Mouse (Mus musculus) heart, adult 2 months (tissue): Measurements from ENCODE around the gene Tbc1d22a. TPM values are rescaled to one million over a fixed set of nuclear protein-coding genes. Genes with fewer than 3 reads are reported as not detected.

Experiments used
- DNase-seq, 2 experiments: peaks; one replicate each; pipeline ENCODE4 v3.0.0; 2021
- H3K27ac ChIP-seq: fragments of 200-600 bp; 2 replicates; pipeline ENCODE4 v1.8.1; 2022
- H3K27me3 ChIP-seq: fragments of 200-500 bp; 2 replicates; pipeline ENCODE4 v1.6.1; 2012; ENCODE audit warnings: mild to moderate bottlenecking, low read length, inconsistent platforms, mixed read lengths; ENCODE audit not compliant: control insufficient read depth, insufficient read depth
- H3K36me3 ChIP-seq: fragments of 200-500 bp; 2 replicates; pipeline ENCODE4 v1.6.1; 2012; ENCODE audit warnings: low read length, inconsistent platforms; ENCODE audit not compliant: control insufficient read depth, insufficient read depth
- H3K4me1 ChIP-seq: fragments of 200-500 bp; 2 replicates; pipeline ENCODE4 v1.6.1; 2011; ENCODE audit warnings: low read length; ENCODE audit not compliant: control insufficient read depth, insufficient read depth
- H3K4me3 ChIP-seq: fragments of 200-600 bp; 2 replicates; pipeline ENCODE4 v1.8.1; 2022
- H3K79me2 ChIP-seq: fragments of 200-500 bp; replicated peaks from 2 replicates; pipeline ENCODE4 v1.6.1; 2012; ENCODE audit warnings: mild to moderate bottlenecking, inconsistent platforms, low read length, moderate library complexity, mixed read lengths; ENCODE audit not compliant: control insufficient read depth, insufficient read depth
- H3K9ac ChIP-seq: fragments of 200-500 bp; 2 replicates; pipeline ENCODE4 v1.6.1; 2012; ENCODE audit warnings: low read depth, mild to moderate bottlenecking, control low read depth, inconsistent platforms, low read length, mixed read lengths
- CTCF ChIP-seq: fragments of 200-600 bp; IDR thresholded peaks from 2 replicates; pipeline ENCODE4 v1.8.1; 2022; ENCODE audit warnings: antibody characterized with exemption, mild to moderate bottlenecking, moderate library complexity
- EP300 ChIP-seq: fragments of 200-500 bp; IDR thresholded peaks from 2 replicates; pipeline ENCODE4 v1.6.1; 2011; ENCODE audit warnings: low read depth, low read length, control low read depth; ENCODE audit not compliant: insufficient read depth
- POLR2A ChIP-seq: fragments of 200-500 bp; IDR thresholded peaks from 2 replicates; pipeline ENCODE4 v1.6.1; 2011; ENCODE audit warnings: mild to moderate bottlenecking, low read depth, low read length, control low read depth; ENCODE audit not compliant: insufficient read depth
- WGBS: fragments of 180-500 bp; shearing (Covaris S2); methylation state at CpG from one replicate; pipeline ENCODE4 v1.1.7; 2018; 5-methylcytosine and 5-hydroxymethylcytosine counted together
- intact Hi-C: fragments of 180-260 bp; cut with DNase I; formaldehyde crosslinking; loops from one replicate; pipeline ENCODE4 v1.15.1; 2025
- polyA plus RNA-seq: library from polyadenylated mRNA; depleted of rRNA; stranded (reverse); fragments of >200 nt; gene quantifications from 2 replicates; pipeline ENCODE4 v1.2.3, GENCODE M21; 2012
- total RNA-seq, 2 experiments: library from RNA; stranded (reverse); gene quantifications; 2 replicates each; pipeline ENCODE4 v1.2.3; 2021

Gene Tbc1d22a
- total and polyA plus RNA-seq, 3 experiments, result 21.8 to 25.6 (median 23.2) TPM

DNA sequence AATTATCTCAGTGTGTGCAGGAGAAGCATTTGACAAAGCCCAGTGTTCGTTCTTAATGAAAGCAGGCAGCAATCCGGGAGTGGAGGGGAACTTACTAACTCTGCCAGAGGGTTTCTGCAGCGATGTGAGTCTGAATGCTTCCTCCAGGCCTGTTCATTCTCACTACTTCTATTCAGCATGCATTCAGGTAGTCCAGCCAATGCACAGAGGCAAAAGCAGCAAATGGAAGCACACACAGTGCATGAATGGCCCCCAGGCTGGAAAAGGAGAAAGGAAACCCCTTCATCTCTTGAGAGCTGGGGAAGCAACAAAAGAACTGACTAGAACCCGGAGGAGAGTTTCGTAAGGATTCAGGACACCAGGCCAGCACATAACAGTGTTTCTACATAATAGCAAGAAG, 169.0 kb downstream of the Tbc1d22a start:
- Histone ChIP-seq H3K79me2 (no peaks in the 10 kb centered on the region), H3K4me3 (no peak overlapping the region), H3K9ac (no peak overlapping the region), H3K4me1 (no peaks in the 10 kb centered on the region), H3K36me3 (no peaks in the 10 kb centered on the region), H3K27ac (no peak overlapping the region), H3K27me3 (no peaks in the 10 kb centered on the region)
- intact Hi-C loops, result no loop called here
- 88% methylated on average over 5 of the region's 5 CpGs for WGBS
- no peak for DNase-seq
- TF ChIP-seq POLR2A (no peak), CTCF (no peak), EP300 (no peak)

DNA sequence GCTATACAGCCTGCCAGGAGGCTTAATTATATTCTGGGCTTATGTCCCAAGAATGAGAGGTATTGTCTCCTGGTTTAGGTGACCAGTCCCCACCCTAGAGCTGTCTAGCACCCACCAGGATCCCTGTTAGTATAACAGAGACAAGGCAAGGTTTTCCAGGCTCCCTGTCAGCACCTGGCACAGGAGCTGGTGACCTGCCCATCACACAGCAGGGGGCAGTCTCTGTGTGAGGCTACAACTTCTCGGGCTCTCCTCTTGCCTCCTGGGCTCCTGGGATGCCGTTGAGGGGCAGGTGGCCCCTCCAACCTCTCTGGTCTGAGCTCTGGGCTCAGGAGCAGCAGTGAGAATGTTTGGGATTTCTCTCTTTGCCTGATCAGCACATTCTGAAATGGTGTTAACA, 171.2 kb downstream of the Tbc1d22a start:
- no peaks in the 10 kb centered on the region for H3K4me1 ChIP-seq
- no peak overlapping the region for H3K9ac ChIP-seq
- 58% methylated on average over 2 of the region's 2 CpGs for WGBS
- intact Hi-C loops, result no loop called here
- no peaks in the 10 kb centered on the region for H3K79me2 ChIP-seq
- H3K27me3 ChIP-seq, result no peaks in the 10 kb centered on the region
- H3K27ac ChIP-seq, result no peak overlapping the region
- DNase-seq, result no peak
- no peaks in the 10 kb centered on the region for H3K36me3 ChIP-seq
- H3K4me3 ChIP-seq, result no peak overlapping the region
- no peak for TF ChIP-seq EP300
- no peak for TF ChIP-seq CTCF
- no peak for TF ChIP-seq POLR2A

GRCm38 (mm10) chr15:86386325-86386724, 172.1 kb downstream of the Tbc1d22a start:
- Histone ChIP-seq H3K79me2 (no peaks in the 10 kb centered on the region), H3K36me3 (no peaks in the 10 kb centered on the region), H3K27ac (no peak overlapping the region), H3K4me1 (no peaks in the 10 kb centered on the region), H3K4me3 (no peak overlapping the region), H3K9ac (no peak overlapping the region), H3K27me3 (no peaks in the 10 kb centered on the region)
- no peak for TF ChIP-seq EP300
- no peak for TF ChIP-seq POLR2A
- no peak for TF ChIP-seq CTCF
- intact Hi-C loops, result no loop called here
- 82% methylated on average over 8 of the region's 8 CpGs for whole genome bisulfite sequencing
- no peak for DNase-seq

- TF ChIP-seq POLR2A, result no peak
- no peak for TF ChIP-seq EP300
- no peak for TF ChIP-seq CTCF
- no peaks in the 10 kb centered on the region for H3K27me3 ChIP-seq
- H3K79me2 ChIP-seq, result no peaks in the 10 kb centered on the region
- intact Hi-C loops, result no loop called here
- no peaks in the 10 kb centered on the region for H3K36me3 ChIP-seq
- H3K9ac ChIP-seq, result no peak overlapping the region
- no peak overlapping the region for H3K27ac ChIP-seq
- WGBS, result 86% methylated on average over 3 of the region's 3 CpGs
- DNase-seq, result no peak
- H3K4me3 ChIP-seq, result no peak overlapping the region
- no peaks in the 10 kb centered on the region for H3K4me1 ChIP-seq
Measured at GRCm38 (mm10) chr15:86388597-86388996, 174.3 kb downstream of the Tbc1d22a start.

DNA sequence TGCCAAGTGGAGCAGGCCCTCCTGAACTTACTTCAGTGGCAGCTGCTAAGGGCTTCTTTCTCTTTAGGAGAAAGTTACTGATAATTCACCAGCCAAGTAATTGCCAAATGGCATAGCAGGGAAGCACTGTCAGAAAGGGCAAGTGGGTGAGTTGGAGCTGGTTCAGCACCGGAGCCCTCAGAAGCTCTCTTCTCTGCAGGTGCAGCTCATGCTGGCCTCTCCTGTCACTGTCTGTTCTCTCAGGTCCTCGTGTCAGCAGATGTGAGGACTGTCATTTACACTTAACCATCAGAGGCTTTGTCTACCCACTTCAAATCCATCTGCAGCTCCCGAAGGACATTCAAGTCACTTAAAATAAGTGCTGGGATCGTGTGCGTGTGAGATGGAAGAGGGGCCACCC, 190.6 kb downstream of the Tbc1d22a start:
- WGBS, result 64% methylated on average over 5 of the region's 5 CpGs
- no peaks in the 10 kb centered on the region for H3K27me3 ChIP-seq

GRCm38 (mm10) chr15:86405527-86405926, 191.3 kb downstream of the Tbc1d22a start:
- H3K27me3 ChIP-seq, result no peaks in the 10 kb centered on the region
- H3K9ac ChIP-seq, result no peak overlapping the region
- DNase-seq, result peak; percentile 52 to 60
- no peaks in the 10 kb centered on the region for H3K79me2 ChIP-seq
- H3K36me3 ChIP-seq, result no peaks in the 10 kb centered on the region
- 25% methylated on average over 4 of the region's 4 CpGs for WGBS
- no peaks in the 10 kb centered on the region for H3K4me1 ChIP-seq
- TF ChIP-seq POLR2A (no peak), CTCF (peak; percentile 97), EP300 (no peak)
- no peak overlapping the region for H3K27ac ChIP-seq
- no peak overlapping the region for H3K4me3 ChIP-seq
- intact Hi-C loops, result loop anchor here (2.0 kb wide), 1 partner anchor 163 kb away; no protein-coding TSS in a partner anchor

More for the DNA sequence above, 190.6 kb downstream of the Tbc1d22a start:
- no peak overlapping the region for H3K4me3 ChIP-seq
- no peaks in the 10 kb centered on the region for H3K79me2 ChIP-seq
- no peaks in the 10 kb centered on the region for H3K36me3 ChIP-seq
- TF ChIP-seq CTCF, result no peak
- no peak for TF ChIP-seq EP300
- TF ChIP-seq POLR2A, result no peak
- H3K4me1 ChIP-seq, result no peaks in the 10 kb centered on the region
- H3K27ac ChIP-seq, result no peak overlapping the region
- intact Hi-C loops, result loop anchor here (2.0 kb wide), 1 partner anchor 162 kb away; no protein-coding TSS in a partner anchor
- H3K9ac ChIP-seq, result no peak overlapping the region
- no peak for DNase-seq

DNA sequence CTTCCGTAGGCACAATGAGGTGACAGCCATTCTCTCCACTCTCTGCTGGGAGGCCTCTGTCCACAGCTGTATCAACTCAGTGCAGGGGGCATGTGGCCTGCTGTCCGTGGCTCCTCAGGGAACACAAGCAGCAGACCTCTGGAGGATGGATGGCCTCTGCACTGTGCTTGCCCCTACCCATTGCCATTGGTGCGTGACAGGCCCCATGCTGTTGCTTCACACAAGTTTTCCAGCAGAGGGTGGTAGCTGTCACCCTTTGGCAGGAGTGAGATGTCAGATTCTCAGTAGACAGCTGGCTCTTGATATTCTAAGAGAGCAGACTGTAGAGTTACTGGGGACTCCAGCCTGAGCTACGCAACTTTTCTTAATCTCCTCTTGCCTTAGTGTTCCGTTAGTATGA, 195.1 kb downstream of the Tbc1d22a start:
- no peaks in the 10 kb centered on the region for H3K36me3 ChIP-seq
- H3K4me3 ChIP-seq, result no peak overlapping the region
- H3K9ac ChIP-seq, result no peak overlapping the region
- TF ChIP-seq POLR2A (no peak), CTCF (peak; percentile 49)
- H3K27ac ChIP-seq, result no peak overlapping the region
- no peaks in the 10 kb centered on the region for H3K27me3 ChIP-seq
- 65% methylated on average over 5 of the region's 5 CpGs for WGBS
- DNase-seq, result no peak
- no peaks in the 10 kb centered on the region for H3K4me1 ChIP-seq
- intact Hi-C loops, result no loop called here
- no peaks in the 10 kb centered on the region for H3K79me2 ChIP-seq
